Mouse (Mus musculus): Measurements from ENCODE around the gene Fgb. TPM values are rescaled to one million over a fixed set of nuclear protein-coding genes. Genes with fewer than 3 reads are reported as not detected.

Gene Fgb
- polyA plus RNA-seq, 1 experiment from 2014 or later: 0.15 TPM

DNA sequence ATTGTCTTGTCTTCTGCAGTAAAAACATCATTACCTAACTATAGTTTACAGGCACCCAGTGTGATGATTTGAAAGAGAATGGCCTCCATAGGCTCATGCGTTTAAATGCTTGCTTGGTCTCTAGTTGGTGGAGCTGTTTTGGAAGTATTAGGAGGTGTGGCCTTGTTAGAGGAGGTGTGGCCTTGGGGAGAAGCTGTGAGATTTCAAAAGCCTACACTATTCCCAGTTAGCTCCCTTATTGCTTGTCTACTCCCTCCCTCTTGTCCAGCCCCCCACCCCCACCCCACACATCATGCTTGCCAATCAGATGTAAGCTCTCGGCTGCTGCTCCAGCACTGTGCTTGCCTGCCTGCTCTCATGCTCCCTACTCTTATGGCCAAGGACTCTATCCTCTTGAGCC, 7.4 kb upstream of the Fgb start:
- Histone ChIP-seq H3K27ac (ENCODE audit: low read depth, low read length) (no peak overlapping the region), H3K36me3 (ENCODE audit: control insufficient read depth, insufficient read depth, low read length) (peaks cover 30% of the 10 kb centered on the region), H3K4me1 (ENCODE audit: control insufficient read depth, insufficient read depth, low read length) (peaks cover 9% of the 10 kb centered on the region), H3K9ac (replicated peaks; ENCODE audit: low read depth, low read length) (no peak overlapping the region), H3K27me3 (ENCODE audit: control insufficient read depth, insufficient read depth, low read length) (no peaks in the 10 kb centered on the region), H3K9me3 (ENCODE audit: control insufficient read depth, low read length) (no peaks in the 10 kb centered on the region), H3K4me2 (ENCODE audit: low read depth, low read length) (no peak overlapping the region), H3K4me3 (ENCODE audit: low read depth, low read length) (no peak overlapping the region)
- no peak for ATAC-seq (ENCODE audit: low read depth)
- 88% methylated on average over 2 of the region's 2 CpGs for WGBS

DNA sequence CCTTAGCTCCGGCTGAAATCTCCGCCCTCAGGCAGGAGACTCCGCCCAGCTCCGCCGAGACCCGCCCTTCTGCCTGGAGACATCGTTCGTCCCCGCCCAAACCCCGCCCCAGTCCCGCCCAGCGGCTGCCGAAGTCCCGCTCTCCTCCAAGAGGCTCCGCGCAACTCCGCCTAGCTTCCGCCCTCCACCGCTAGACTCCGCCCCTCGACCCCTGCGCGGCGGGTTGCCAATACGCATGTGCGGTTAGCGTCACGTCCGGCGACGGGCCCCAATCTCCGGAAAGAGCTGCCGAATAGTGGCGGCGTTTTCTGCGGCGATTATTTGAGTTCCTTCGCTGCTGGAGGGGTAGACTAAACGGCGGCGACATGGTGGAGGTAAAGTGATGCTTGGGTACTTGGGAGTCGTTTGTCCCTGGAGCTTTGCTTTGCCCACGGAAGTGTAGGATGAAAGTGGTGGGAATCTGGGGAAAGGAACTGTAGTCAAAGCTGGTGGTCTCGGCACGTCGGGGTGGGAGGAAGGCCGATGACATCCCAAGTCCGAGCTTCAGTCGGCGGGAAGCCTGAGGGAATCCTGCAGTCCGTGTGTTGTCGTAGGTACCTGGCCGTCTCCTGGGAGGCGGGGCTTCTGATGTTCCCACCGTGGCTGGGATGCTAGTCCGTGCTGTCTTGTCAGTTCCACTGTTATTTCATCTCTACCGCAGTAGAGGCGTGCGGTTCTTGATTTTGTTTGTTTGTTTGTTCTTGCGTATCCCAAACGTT, 5.8 kb upstream of the Fgb start, which contains the start of gene Plrg1:
Plrg1 (plus strand) TSS at position 242 of the 758 bp plus-strand sequence.
- Histone ChIP-seq H3K27me3 (ENCODE audit: control insufficient read depth, insufficient read depth, low read length) (no peaks in the 10 kb centered on the region), H3K4me2 (ENCODE audit: low read depth, low read length) (peak within 1 kb of the TSS; percentile 91), H3K4me1 (ENCODE audit: control insufficient read depth, insufficient read depth, low read length) (peaks cover 9% of the 10 kb centered on the region), H3K27ac (ENCODE audit: low read depth, low read length) (peak within 1 kb of the TSS; percentile 56), H3K4me3 (ENCODE audit: low read depth, low read length) (peak within 1 kb of the TSS; percentile 57), H3K9ac (replicated peaks; ENCODE audit: low read depth, low read length) (peak within 1 kb of the TSS; percentile 58), H3K36me3 (ENCODE audit: control insufficient read depth, insufficient read depth, low read length) (peaks cover 20% of the 10 kb centered on the region), H3K9me3 (ENCODE audit: control insufficient read depth, low read length) (no peaks in the 10 kb centered on the region)
- peak; percentile 99 for ATAC-seq (ENCODE audit: low read depth)
- under 1% methylated on average over 61 of the region's 61 CpGs for WGBS

DNA sequence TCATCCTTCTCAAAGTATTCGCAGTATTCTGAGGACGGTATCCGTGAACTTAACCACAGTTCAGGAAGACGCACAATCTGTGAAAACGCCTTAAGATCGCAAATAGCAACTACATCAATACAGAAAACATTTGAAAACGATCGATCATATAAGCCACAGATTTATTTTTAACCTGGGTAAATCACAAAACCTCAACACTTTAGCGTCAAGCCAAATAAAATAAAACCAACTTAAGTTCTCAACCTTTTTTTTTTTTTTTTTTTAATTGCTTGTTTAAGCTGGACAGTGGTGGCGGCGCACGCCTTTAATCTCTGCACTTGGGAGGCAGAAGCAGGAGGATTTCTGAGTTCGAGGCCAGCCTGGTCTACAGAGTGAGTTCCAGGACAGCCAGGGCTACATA, 5.1 kb upstream of the Fgb start:
- no peak overlapping the region for H3K27ac ChIP-seq (ENCODE audit: low read depth, low read length)

DNA sequence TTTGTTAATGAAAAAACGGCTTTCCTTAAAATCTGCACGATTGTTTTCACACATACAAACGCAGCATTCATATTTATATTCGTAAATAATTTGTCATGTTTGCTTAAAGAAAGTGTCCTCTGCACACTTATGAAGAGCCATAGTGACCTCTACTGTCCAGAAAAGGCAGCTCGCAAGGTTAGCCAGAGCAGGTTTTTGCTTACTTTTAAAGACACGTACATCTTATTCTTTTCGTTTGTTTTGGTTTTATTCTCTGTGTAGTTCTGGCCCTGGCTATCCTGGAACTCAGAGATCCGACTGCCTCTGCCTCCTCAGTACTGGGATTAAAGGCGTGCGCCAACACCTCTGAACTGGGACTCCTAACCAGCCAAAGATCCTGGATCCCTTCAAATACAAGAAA, 4.1 kb upstream of the Fgb start:
- ATAC-seq (ENCODE audit: low read depth): no peak
- WGBS: 41% methylated on average over 10 of the region's 10 CpGs
- H3K27ac ChIP-seq (ENCODE audit: low read depth, low read length): no peak overlapping the region
- peaks cover 9% of the 10 kb centered on the region for H3K4me1 ChIP-seq (ENCODE audit: control insufficient read depth, insufficient read depth, low read length)
- no peak overlapping the region for H3K4me2 ChIP-seq (ENCODE audit: low read depth, low read length)
- no peaks in the 10 kb centered on the region for H3K27me3 ChIP-seq (ENCODE audit: control insufficient read depth, insufficient read depth, low read length)
- H3K9me3 ChIP-seq (ENCODE audit: control insufficient read depth, low read length): no peaks in the 10 kb centered on the region
- no peak overlapping the region for H3K9ac ChIP-seq (replicated peaks; ENCODE audit: low read depth, low read length)
- 0 out of 2 replicates have a peak, but pooled peaks cover 4% of the 10 kb centered on the region for H3K36me3 ChIP-seq (ENCODE audit: control insufficient read depth, insufficient read depth, low read length)
- H3K4me3 ChIP-seq (ENCODE audit: low read depth, low read length): no peak overlapping the region

More for the DNA sequence above, 5.1 kb upstream of the Fgb start:
- Histone ChIP-seq H3K4me2 (ENCODE audit: low read depth, low read length) (0 out of 2 replicates have a peak overlapping the region, but pooled peaks have one; percentile 32), H3K9ac (replicated peaks; ENCODE audit: low read depth, low read length) (no peak overlapping the region), H3K36me3 (ENCODE audit: control insufficient read depth, insufficient read depth, low read length) (peaks cover 13% of the 10 kb centered on the region), H3K9me3 (ENCODE audit: control insufficient read depth, low read length) (no peaks in the 10 kb centered on the region), H3K27me3 (ENCODE audit: control insufficient read depth, insufficient read depth, low read length) (no peaks in the 10 kb centered on the region), H3K4me1 (ENCODE audit: control insufficient read depth, insufficient read depth, low read length) (peaks cover 9% of the 10 kb centered on the region), H3K4me3 (ENCODE audit: low read depth, low read length) (peak overlapping the region; percentile 57)
- 39% methylated on average over 13 of the region's 13 CpGs for WGBS
- ATAC-seq (ENCODE audit: low read depth): no peak

DNA sequence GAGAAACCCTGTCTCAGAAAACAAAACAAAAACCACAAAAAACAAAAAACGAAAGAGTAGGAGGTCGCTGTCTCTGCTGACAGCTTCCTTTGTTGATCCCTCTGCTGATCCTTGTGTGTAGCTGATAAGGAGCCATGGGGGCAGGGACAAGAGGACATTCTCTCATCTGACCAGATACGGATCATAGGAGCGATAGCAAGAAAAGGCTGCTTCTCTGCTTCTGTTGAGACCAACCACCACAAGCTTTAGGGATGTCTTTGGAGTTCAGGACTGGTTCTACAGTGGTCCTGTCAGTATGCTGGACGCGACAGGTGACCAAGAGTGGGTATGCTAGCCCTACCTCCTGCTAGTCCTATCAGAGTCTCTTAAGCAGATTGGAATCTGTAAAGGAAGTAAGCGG, 3.5 kb upstream of the Fgb start:
- H3K9me3 ChIP-seq (ENCODE audit: control insufficient read depth, low read length): no peaks in the 10 kb centered on the region
- WGBS: 90% methylated on average over 7 of the region's 7 CpGs
- no peaks in the 10 kb centered on the region for H3K27me3 ChIP-seq (ENCODE audit: control insufficient read depth, insufficient read depth, low read length)
- H3K27ac ChIP-seq (ENCODE audit: low read depth, low read length): no peak overlapping the region
- H3K4me3 ChIP-seq (ENCODE audit: low read depth, low read length): no peak overlapping the region
- H3K4me1 ChIP-seq (ENCODE audit: control insufficient read depth, insufficient read depth, low read length): peaks cover 9% of the 10 kb centered on the region
- no peak overlapping the region for H3K9ac ChIP-seq (replicated peaks; ENCODE audit: low read depth, low read length)
- ATAC-seq (ENCODE audit: low read depth): no peak
- H3K4me2 ChIP-seq (ENCODE audit: low read depth, low read length): no peak overlapping the region
- no peaks in the 10 kb centered on the region for H3K36me3 ChIP-seq (ENCODE audit: control insufficient read depth, insufficient read depth, low read length)

DNA sequence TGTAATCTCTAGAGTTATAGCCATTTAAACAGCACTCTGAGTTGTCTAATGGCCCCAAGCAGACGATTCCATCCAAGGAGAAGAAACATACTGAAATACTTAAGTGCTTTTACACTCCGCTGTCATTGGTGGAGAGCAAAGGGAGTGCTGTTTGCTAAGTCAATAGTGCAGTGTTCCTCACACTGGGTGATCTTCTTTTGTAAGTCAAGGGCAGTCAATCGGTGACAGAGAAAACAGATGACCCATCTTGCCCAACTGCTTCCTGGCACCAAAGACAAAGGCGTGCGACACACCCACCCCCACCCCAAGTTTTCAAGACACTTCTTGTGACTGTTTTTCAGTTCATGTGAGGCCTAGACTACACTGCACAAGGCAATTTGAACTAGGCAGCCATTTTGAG, 2.4 kb upstream of the Fgb start:
- H3K27me3 ChIP-seq (ENCODE audit: control insufficient read depth, insufficient read depth, low read length): no peaks in the 10 kb centered on the region
- ATAC-seq (ENCODE audit: low read depth): no peak
- WGBS: 72% methylated on average over 5 of the region's 5 CpGs

DNA sequence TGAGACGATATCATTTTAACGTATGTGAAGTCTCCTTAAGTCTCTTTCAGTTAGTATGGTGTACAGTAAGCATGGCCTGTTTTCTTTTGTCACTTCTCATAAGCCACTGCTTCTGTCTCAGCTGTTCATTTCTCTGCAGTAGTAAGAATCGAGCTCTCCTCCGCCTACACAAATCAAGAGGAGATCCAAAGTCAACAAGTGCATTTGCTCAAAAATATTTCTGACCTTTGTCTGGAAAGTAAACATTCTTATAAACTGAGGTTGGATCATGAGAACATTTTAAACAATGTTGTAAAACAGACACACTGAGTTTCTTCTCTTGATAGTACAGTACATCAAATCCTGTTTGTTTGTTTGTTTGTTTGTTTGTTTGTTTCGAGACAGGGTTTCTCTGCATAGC, 998 bp upstream of the Fgb start:
- Histone ChIP-seq H3K4me1 (ENCODE audit: control insufficient read depth, insufficient read depth, low read length) (no peaks in the 10 kb centered on the region), H3K4me3 (ENCODE audit: low read depth, low read length) (no peak overlapping the region), H3K9me3 (ENCODE audit: control insufficient read depth, low read length) (no peaks in the 10 kb centered on the region), H3K27ac (ENCODE audit: low read depth, low read length) (no peak overlapping the region), H3K27me3 (ENCODE audit: control insufficient read depth, insufficient read depth, low read length) (no peaks in the 10 kb centered on the region), H3K9ac (replicated peaks; ENCODE audit: low read depth, low read length) (no peak overlapping the region), H3K4me2 (ENCODE audit: low read depth, low read length) (no peak overlapping the region), H3K36me3 (ENCODE audit: control insufficient read depth, insufficient read depth, low read length) (no peaks in the 10 kb centered on the region)
- WGBS: 86% methylated on average over 5 of the region's 5 CpGs
- no peak for ATAC-seq (ENCODE audit: low read depth)

More for the DNA sequence above, 2.4 kb upstream of the Fgb start:
- H3K27ac ChIP-seq (ENCODE audit: low read depth, low read length): no peak overlapping the region
- no peaks in the 10 kb centered on the region for H3K9me3 ChIP-seq (ENCODE audit: control insufficient read depth, low read length)
- H3K4me3 ChIP-seq (ENCODE audit: low read depth, low read length): no peak overlapping the region
- H3K36me3 ChIP-seq (ENCODE audit: control insufficient read depth, insufficient read depth, low read length): no peaks in the 10 kb centered on the region
- H3K9ac ChIP-seq (replicated peaks; ENCODE audit: low read depth, low read length): no peak overlapping the region
- H3K4me1 ChIP-seq (ENCODE audit: control insufficient read depth, insufficient read depth, low read length): peaks cover 9% of the 10 kb centered on the region
- no peak overlapping the region for H3K4me2 ChIP-seq (ENCODE audit: low read depth, low read length)

DNA sequence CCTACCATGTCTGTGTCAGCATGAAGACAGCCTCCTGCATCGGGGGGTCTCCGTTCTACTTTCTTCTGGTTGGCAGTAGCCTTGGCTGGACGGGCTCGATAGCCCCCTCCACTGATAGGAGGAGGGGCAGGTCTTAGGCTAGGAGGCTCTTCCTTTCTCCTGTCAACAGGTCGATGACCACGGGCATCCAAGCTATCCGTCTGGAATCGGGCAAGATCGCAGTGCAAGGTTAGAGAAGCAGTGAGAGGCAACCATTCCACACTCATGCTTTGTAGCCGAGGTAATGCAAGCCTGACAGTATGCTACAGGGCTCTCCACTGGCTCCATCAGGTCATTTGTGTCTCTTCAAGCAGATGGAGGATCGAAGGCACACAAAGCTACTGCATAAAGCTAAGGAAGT, 3.0 kb downstream of the Fgb start:
- Histone ChIP-seq H3K27ac (ENCODE audit: low read depth, low read length) (no peak overlapping the region), H3K36me3 (ENCODE audit: control insufficient read depth, insufficient read depth, low read length) (no peaks in the 10 kb centered on the region), H3K4me3 (ENCODE audit: low read depth, low read length) (no peak overlapping the region), H3K9ac (replicated peaks; ENCODE audit: low read depth, low read length) (no peak overlapping the region), H3K9me3 (ENCODE audit: control insufficient read depth, low read length) (no peaks in the 10 kb centered on the region), H3K4me1 (ENCODE audit: control insufficient read depth, insufficient read depth, low read length) (no peaks in the 10 kb centered on the region), H3K4me2 (ENCODE audit: low read depth, low read length) (no peak overlapping the region), H3K27me3 (ENCODE audit: control insufficient read depth, insufficient read depth, low read length) (no peaks in the 10 kb centered on the region)
- WGBS: 87% methylated on average over 11 of the region's 11 CpGs
- no peak for ATAC-seq (ENCODE audit: low read depth)

DNA sequence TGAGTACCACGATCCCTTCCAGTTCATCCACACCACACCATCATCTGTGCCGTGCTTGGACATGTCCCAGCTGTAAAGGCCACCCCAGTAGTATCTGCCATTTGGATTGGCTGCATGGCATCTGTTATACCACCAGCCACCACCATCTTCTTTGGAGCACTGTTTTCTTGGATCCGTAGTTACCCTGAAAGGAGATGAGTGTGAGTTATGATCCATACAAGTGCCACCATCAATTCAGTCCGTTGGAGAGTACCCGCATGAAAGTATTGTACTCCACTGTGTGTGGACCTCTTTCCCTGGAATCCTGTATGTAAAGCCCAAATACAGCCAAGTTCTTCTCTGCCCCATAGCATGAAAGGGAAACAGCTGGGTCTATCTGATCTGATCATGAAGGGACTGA, 7.2 kb downstream of the Fgb start:
- 89% methylated on average over 5 of the region's 5 CpGs for WGBS
- ATAC-seq (ENCODE audit: low read depth): no peak
- no peak overlapping the region for H3K27ac ChIP-seq (ENCODE audit: low read depth, low read length)
- H3K36me3 ChIP-seq (ENCODE audit: control insufficient read depth, insufficient read depth, low read length): no peaks in the 10 kb centered on the region
- H3K4me1 ChIP-seq (ENCODE audit: control insufficient read depth, insufficient read depth, low read length): no peaks in the 10 kb centered on the region
- H3K9me3 ChIP-seq (ENCODE audit: control insufficient read depth, low read length): no peaks in the 10 kb centered on the region
- H3K4me2 ChIP-seq (ENCODE audit: low read depth, low read length): no peak overlapping the region
- no peak overlapping the region for H3K9ac ChIP-seq (replicated peaks; ENCODE audit: low read depth, low read length)
- no peaks in the 10 kb centered on the region for H3K27me3 ChIP-seq (ENCODE audit: control insufficient read depth, insufficient read depth, low read length)
- H3K4me3 ChIP-seq (ENCODE audit: low read depth, low read length): no peak overlapping the region
